Mouse (Mus musculus) embryonic facial prominence, embryonic 11.5 days (tissue): ENCODE data around the gene Pde4dip. TPM values are rescaled to one million over a fixed set of nuclear protein-coding genes. Genes with fewer than 3 reads are reported as not detected.

Source experiments
- ATAC-seq: fragments of 200-750 bp; cut with Nextera tagmentation; replicated peaks from 2 replicates; pipeline ENCODE4 v1.8.0; 2017; ENCODE audit warnings: low read depth; ENCODE audit not compliant: insufficient number of reproducible peaks, low FRiP score, low TSS enrichment
- DNase-seq: peaks from one replicate; pipeline ENCODE4 v3.0.0-alpha.2; 2015; ENCODE audit warnings: low spot score
- H3K27ac ChIP-seq: fragments of 300-500 bp; sonication (generic); replicated peaks from 2 replicates; pipeline ENCODE4 v1.5.1; 2014; ENCODE audit warnings: mild to moderate bottlenecking, low read depth, low read length, control low read depth
- H3K27me3 ChIP-seq: fragments of 300-500 bp; sonication (generic); 2 replicates; pipeline ENCODE4 v1.6.1; 2014; ENCODE audit warnings: mild to moderate bottlenecking, low read length, moderate library complexity, mixed read lengths; ENCODE audit not compliant: control insufficient read depth, insufficient read depth
- H3K36me3 ChIP-seq: fragments of 300-500 bp; sonication (generic); replicated peaks from 2 replicates; pipeline ENCODE4 v1.6.1; 2014; ENCODE audit warnings: low read depth, mild to moderate bottlenecking, low read length, moderate library complexity, mixed read lengths; ENCODE audit not compliant: control insufficient read depth, insufficient read depth
- H3K4me1 ChIP-seq: fragments of 300-500 bp; sonication (generic); 2 replicates; pipeline ENCODE4 v1.6.1; 2014; ENCODE audit warnings: low read length, mixed read lengths; ENCODE audit not compliant: control insufficient read depth, insufficient read depth
- H3K4me2 ChIP-seq: fragments of 300-500 bp; sonication (generic); 2 replicates; pipeline ENCODE4 v1.6.1; 2014; ENCODE audit warnings: low read depth, mild to moderate bottlenecking, control low read depth, low read length, moderate library complexity
- H3K4me3 ChIP-seq: fragments of 300-500 bp; sonication (generic); 2 replicates; pipeline ENCODE4 v1.5.1; 2014; ENCODE audit warnings: low read depth, low read length, control low read depth
- H3K9ac ChIP-seq: fragments of 300-500 bp; sonication (generic); replicated peaks from 2 replicates; pipeline ENCODE4 v1.6.1; 2014; ENCODE audit warnings: mild to moderate bottlenecking, control low read depth, low read length
- H3K9me3 ChIP-seq: fragments of 300-500 bp; sonication (generic); replicated peaks from 2 replicates; pipeline ENCODE4 v1.6.1; 2016; ENCODE audit warnings: mild to moderate bottlenecking, low read length, inconsistent platforms, mixed read lengths; ENCODE audit not compliant: control insufficient read depth
- WGBS: fragments of 180-500 bp; shearing (Covaris S2); extraction: QIAGEN DNeasy Blood & Tissue Kit; methylation state at CpG from one replicate; pipeline ENCODE4 v1.1.7; 2014; 5-methylcytosine and 5-hydroxymethylcytosine counted together
- polyA plus RNA-seq: library from polyadenylated mRNA; unstranded; fragments of >200 nt; fragmentation: Nextera tagmentation; extraction: Ambion mirVana; gene quantifications from 2 replicates; pipeline ENCODE4 v1.2.1, GENCODE M21; 2014

Gene Pde4dip
- polyA plus RNA-seq, 1 experiment from 2014 or later: 29.2 TPM

DNA sequence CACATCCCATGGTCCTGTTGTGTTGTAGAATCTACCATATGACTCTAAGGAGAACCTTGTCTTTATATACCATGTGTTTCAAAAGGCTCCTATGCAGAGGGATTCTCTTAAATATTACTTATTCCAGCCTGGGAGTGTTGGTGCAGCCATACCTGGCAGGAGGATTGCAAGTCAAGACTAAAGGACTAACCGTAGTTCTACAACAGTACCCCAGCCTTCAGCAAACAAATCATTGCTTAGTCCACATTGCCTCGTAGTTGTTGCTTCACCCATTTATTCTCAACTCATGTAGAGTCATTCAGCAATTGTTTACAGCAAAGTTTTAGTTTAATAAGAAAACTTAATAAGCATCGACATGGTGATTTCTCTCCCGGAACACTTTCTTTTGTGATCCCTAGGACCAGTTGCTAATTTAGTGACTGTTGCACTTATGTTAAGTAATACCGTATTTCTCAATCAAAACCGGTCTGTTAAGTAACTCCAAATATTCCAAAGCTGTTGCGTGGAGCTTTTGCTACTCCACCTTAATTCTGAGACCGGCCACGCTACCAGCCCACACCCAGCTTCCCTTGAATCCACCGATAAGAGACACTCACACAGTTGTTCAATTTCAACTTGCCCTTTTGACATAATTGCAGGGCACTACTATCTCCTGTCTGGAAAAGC is 30.5 kb upstream of the Pde4dip start:
- no peak for ATAC-seq
- no peak overlapping the region for H3K4me3 ChIP-seq
- DNase-seq: no peak
- no peak overlapping the region for H3K9ac ChIP-seq
- no peaks in the 10 kb centered on the region for H3K4me1 ChIP-seq
- no peaks in the 10 kb centered on the region for H3K27me3 ChIP-seq
- 95% methylated on average over 10 of the region's 10 CpGs for WGBS
- no peak overlapping the region for H3K27ac ChIP-seq
- no peak overlapping the region for H3K4me2 ChIP-seq
- no peaks in the 10 kb centered on the region; the same call in none of the 2 replicates for H3K36me3 ChIP-seq
- H3K9me3 ChIP-seq: no peaks in the 10 kb centered on the region

DNA sequence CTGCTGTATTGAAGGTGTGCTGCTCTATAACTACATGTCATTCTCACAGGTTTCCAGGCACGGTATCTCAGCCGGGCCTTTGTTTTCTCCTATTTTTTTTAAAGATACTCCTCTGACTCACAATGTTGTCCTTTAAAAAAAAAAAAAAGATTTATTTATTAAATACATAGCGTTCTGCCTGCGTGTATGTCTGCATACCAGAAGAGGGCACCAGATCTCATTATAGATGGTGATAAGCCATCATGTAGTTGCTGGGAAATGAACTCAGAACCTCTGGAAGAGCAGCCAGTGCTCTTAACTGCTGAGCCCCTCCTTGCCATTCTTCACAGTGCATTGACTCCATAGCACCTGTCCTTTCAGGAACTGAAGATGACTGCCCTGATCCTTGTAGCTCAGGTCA is 26.6 kb upstream of the Pde4dip start:
- no peak for ATAC-seq
- H3K9ac ChIP-seq: no peak overlapping the region
- no peaks in the 10 kb centered on the region for H3K4me1 ChIP-seq
- peak; percentile 34 for DNase-seq
- H3K27ac ChIP-seq: no peak overlapping the region
- H3K27me3 ChIP-seq: no peaks in the 10 kb centered on the region
- no peaks in the 10 kb centered on the region for H3K9me3 ChIP-seq
- H3K4me3 ChIP-seq: no peak overlapping the region
- 81% methylated on average over 4 of the region's 4 CpGs for WGBS
- H3K36me3 ChIP-seq: no peaks in the 10 kb centered on the region; the same call in 1 of the 2 replicates
- no peak overlapping the region for H3K4me2 ChIP-seq

DNA sequence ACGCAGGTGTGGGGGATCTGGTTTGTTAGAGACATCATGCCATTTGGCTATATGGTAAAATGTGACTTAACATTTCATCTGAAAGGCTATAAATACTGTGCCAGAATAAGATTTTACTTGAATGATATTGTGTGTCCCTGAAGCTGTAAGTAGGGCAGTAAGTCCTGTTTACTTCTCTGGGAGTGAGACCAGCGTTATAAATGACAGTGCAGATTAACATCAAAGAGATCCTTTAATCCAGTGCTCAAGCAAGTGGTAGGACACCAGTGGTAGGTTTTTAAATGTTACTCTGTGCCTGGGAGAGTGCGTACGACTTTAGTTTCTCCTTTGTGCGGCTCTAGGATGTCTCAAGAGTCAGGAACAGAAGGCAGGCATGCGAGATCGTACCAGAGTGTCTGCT is 22.6 kb upstream of the Pde4dip start:
- DNase-seq: no peak
- ATAC-seq: no peak
- 89% methylated on average over 7 of the region's 7 CpGs for WGBS

DNA sequence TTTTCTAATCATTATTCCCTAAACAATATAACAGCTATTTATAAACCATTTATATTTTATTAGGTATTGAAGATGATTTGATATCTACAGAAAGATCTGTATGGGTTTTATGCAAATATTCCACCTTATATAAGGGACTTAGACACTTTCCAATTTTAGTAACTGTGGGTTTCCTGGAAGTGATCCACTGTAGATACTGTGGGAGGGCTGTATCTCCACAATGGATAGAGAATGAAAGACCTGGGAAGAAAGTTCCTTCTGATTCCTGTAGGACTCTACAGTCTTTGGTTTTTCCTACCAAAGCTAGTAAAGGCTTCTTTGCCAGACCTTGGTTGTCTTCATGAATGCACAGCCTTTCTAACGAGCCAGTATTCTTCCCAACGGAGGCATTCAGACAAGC is 21.2 kb upstream of the Pde4dip start:
- no peak for DNase-seq
- Histone ChIP-seq H3K9me3 (no peaks in the 10 kb centered on the region), H3K27me3 (no peaks in the 10 kb centered on the region), H3K4me1 (no peaks in the 10 kb centered on the region), H3K9ac (no peak overlapping the region), H3K27ac (no peak overlapping the region), H3K4me3 (no peak overlapping the region), H3K4me2 (no peak overlapping the region), H3K36me3 (no peaks in the 10 kb centered on the region; the same call in 1 of the 2 replicates)
- 84% methylated on average over 2 of the region's 2 CpGs for WGBS
- no peak for ATAC-seq

More for the DNA sequence above, 22.6 kb upstream of the Pde4dip start:
- Histone ChIP-seq H3K4me2 (no peak overlapping the region), H3K9me3 (no peaks in the 10 kb centered on the region), H3K4me1 (no peaks in the 10 kb centered on the region), H3K4me3 (no peak overlapping the region), H3K36me3 (no peaks in the 10 kb centered on the region; the same call in 1 of the 2 replicates), H3K27me3 (no peaks in the 10 kb centered on the region), H3K9ac (no peak overlapping the region), H3K27ac (no peak overlapping the region)

DNA sequence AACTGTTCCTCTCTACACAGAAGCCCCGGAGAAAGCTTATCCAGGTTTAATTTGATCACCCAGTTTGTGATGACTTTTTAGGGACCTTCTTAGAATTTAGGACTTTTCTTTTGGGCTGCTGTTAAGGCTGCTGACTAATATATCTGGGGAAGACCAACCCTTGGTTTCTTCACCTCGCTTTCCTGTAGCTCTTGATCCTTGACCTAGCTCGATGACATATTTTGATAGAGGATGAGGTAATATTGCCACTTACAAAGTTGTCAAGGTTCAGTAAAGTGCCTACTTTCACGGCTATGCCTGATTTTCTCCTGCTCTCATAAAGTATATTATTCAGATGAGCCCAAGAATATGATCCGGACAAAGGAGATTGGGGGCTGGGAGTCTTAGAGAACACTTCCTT is 13.1 kb upstream of the Pde4dip start:
- Histone ChIP-seq H3K9ac (peak overlapping the region; percentile 85), H3K4me3 (peak overlapping the region; percentile 85), H3K9me3 (no peaks in the 10 kb centered on the region), H3K27ac (no peak overlapping the region), H3K4me1 (0 out of 2 replicates have a peak, but pooled peaks cover 2% of the 10 kb centered on the region), H3K4me2 (peak overlapping the region; percentile 44), H3K27me3 (no peaks in the 10 kb centered on the region), H3K36me3 (no peaks in the 10 kb centered on the region)
- no peak for ATAC-seq
- 20% methylated on average over 5 of the region's 5 CpGs for WGBS
- no peak for DNase-seq

DNA sequence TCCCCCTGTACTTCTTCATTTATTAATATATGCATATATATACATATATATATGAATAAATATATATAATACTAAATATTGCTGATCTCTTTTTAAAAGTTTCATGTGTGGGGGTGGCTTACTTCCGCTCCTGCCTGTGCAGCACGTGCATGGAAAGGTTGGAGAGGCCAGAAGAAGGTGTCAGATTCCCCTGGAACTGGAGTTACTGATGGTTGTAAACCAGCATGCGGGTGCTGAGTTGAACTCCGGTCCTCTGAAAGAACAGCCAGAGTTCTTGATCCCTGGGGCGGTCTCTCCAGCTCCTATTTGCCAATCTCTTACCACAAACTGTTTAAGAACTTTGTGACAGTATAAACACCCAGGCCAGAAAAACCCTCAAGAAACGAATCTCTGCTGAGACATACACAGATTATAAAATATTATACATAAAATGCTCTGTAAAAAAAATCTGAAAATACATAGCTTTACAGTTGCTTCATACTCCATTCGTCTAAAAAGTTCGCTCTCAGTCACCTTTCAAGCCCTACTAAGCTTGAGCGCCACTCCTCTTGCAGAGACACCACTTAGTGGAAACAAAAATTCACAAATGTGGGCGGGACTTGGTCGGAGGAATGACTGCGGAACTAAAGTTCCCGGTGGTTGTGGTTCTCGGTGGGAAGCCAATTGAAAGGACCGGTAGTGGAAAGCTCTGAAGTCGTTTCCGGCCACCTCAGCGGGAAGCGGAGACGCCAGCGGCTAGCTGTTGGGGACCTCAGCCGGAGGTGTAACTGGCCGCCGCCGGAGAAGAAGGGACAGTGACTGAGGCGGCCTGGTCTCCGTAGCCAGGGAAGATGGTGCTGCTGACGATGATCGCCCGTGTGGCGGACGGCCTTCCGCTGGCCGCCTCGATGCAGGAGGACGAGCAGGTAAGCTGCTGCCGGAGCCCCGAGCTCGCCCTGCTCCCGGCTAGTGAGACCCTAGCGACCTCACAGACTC is 12.3 kb upstream of the Pde4dip start, which contains the start of gene Sec22b:
TSS of gene Sec22b (plus strand) at position 675 of the 975 bp plus-strand sequence.
- Histone ChIP-seq H3K9ac (peak within 1 kb of the TSS; percentile 85), H3K4me3 (peak within 1 kb of the TSS; percentile 85), H3K9me3 (no peaks in the 10 kb centered on the region), H3K4me2 (peak within 1 kb of the TSS; percentile 44), H3K36me3 (no peaks in the 10 kb centered on the region), H3K27me3 (no peaks in the 10 kb centered on the region), H3K27ac (no peak within 1 kb of the TSS), H3K4me1 (0 out of 2 replicates have a peak, but pooled peaks cover 2% of the 10 kb centered on the region)
- ATAC-seq (peak; percentile 82), DNase-seq (peak; percentile 92)
- WGBS: 4% methylated on average over 41 of the region's 41 CpGs

DNA sequence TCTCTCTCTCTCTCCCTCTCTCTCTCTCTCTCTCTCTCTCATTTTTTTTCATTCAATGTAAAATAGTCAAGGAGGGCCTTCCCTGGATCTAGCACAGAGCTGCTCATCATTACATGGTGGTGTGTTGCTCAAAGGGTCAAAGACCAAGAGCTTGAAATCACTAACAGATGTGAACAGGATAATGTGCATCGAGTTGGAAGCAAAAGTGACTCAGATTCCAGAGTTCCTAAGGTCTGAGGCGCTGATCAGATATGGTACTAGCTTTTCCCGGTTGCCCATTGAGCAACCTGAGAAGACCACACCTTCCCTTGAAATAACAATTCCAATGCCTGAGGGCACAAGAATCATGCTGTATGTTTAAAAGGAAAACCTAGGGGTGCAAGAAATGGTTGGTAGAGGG is 9.9 kb upstream of the Pde4dip start:
- no peak for ATAC-seq
- 0 out of 2 replicates have a peak, but pooled peaks cover 2% of the 10 kb centered on the region for H3K4me1 ChIP-seq
- H3K9ac ChIP-seq: no peak overlapping the region
- no peaks in the 10 kb centered on the region for H3K36me3 ChIP-seq
- H3K9me3 ChIP-seq: no peaks in the 10 kb centered on the region
- peak; percentile 62 for DNase-seq
- H3K4me3 ChIP-seq: no peak overlapping the region
- no peak overlapping the region for H3K4me2 ChIP-seq
- H3K27ac ChIP-seq: no peak overlapping the region
- 20% methylated on average over 3 of the region's 3 CpGs for WGBS
- no peaks in the 10 kb centered on the region for H3K27me3 ChIP-seq
